Mouse (Mus musculus) ovary, postnatal 36 days (tissue): ENCODE results near the gene Rpl13.
"Not testable (repeated sequence)": the region's sequence is repeated elsewhere in the genome, so short reads cannot be mapped to it uniquely, and the experiment has no call there.

Experiments
- DNase-seq: peaks from one replicate; pipeline ENCODE4 v3.0.0; 2022; ENCODE audit warnings: low spot score, mixed read lengths

Gene Rpl13

DNA sequence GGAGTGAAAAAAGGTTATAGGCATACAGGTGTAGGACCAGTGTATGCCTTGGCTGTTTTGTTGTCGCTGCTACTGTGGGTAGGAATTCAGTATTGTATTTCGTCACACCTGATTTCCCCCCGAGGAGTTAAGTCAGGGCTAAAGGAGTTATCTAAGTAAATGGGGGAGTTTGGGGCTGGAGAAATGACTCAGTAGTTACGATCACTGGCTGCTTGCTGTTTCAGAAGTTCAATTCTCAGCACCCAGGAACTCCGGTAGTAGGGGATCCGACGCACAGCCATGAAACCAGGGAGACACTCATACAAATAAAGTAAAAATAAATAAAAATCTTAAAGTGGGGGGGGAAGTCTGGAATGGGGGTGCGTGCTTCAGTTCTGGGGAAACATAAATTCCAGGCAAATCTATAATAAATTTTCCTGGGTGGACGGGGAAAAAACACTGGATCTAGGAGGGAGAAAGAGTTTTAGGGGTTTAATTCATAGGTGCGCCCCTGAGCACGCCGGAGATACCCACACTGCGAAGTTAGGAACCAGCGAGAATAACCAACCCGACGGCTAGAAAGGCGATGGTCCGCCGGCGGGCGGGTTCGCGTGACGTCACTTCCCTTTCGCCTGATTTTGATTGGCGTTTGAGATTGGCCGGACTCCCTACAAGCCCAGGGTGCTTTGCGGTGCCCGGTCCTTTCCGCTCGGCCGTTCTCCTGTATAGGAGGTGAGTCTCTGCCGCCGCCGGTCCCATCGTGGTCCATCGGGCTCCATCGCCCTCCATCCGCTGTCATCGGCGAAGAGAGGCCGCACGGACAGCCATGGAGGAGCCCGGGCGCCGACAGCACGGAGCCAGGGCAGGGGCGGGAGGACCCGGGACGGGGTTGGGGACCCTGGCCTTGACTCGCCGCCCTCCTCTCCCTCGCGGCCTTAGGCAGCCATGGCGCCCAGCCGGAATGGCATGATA is at the start of gene Rpl13:
Gene Rpl13, plus strand, starts transcription at position 616 of the 951 bp plus-strand sequence.
- peak; percentile 96 for DNase-seq

DNA sequence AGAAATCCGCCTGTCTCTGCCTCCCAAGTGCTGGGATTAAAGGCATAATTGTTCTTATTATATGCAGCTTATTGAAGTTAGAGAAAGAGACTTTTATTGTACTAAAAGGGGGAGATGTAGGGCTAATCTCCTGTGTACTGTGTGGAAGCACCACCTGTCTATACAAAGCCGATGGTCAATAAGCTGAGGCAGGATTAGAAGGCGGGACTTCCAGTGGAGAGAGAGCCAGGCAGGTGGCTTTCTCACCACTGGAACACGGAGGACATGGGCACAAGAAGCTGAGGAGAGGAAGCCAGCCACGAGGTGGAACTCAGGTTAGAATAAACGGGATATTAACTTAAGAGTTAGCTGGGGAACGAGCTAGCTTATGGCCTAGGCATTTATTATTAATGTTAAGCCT is 39.4 kb upstream of the Rpl13 start, which contains the start of gene Spg7:
Gene Spg7, plus strand, starts transcription at position 222 of the 400 bp plus-strand sequence.
- DNase-seq, result no peak

DNA sequence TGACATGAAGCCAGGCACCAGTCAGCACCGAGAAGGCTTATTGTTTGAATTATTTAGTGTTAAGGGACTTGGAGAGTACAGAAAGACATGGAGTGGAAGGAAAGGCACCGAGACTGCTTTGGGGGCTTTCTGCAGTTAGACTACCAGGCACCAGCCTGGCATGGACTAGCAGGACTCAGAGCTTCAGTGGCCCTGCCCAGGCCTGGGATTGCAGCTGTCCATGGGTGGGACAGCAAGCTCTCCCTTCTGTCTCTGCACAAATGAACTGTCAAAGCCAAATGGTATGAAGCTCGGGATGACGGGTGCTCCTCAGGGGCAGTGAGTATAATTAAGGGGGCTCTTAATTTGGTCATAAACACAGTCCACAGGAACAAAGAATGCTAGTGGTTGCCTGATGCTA is 38.1 kb upstream of the Rpl13 start:
- no peak for DNase-seq

DNA sequence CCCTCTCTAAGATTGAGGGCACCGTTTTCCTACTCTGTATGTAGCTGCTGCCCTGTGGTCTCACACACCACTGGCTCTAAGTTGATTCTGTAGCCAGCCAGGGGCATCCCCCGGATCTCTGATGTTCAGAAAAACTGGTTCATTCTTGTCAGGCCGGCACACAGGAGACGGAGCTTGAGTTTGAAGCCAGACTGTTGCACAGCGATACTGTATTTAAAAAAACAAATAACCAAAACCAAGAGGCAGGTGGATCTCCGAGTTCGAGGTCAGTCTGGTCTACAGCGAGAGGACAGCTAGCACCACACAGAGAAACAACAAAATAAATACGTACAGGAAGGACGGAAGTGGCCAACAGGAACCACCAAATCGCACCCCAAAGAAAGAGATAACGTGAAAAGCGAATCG is 37.3 kb upstream of the Rpl13 start:
- no peak for DNase-seq

DNA sequence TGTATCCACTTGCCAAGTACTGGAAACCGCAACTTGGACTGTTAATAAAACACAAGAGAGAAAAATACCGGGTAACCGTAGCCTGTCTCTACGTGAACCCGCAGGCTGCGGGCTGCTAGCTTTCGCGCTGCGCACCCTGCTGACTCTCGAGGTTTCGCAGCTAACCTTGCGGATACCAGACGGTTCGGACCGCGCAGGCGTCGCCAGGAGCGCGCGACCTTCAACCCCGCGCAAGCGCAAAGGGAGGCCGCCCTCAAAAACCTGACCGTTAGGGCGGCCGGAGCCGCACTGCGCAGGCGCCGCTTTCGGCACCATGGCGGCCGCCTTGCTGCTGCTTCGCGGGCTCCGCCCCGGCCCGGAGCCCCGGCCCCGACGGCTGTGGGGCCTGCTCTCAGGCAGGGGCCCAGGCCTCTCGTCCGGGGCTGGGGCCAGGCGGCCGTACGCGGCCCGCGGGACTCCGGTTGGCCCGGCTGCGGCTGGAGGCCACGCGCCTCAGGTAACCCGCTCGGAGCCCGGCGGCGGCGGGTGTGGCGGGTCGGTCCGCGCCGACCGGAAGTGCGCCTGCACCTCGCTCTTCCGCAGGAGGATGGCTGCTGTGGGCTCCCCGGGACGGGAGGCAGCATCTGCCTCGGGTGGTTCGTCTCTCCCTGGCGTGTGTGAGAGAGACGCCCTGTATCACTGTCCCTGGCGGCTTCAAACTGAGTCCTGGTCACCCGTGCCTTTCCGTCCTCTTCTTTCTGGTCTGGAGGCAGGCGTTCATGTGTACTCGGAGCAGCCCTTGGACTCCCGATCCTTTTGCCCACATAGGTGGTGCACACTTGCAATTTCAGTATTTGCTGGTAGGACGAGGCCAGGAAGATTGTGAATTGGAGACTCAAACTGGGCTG is 36.7 kb upstream of the Rpl13 start:
- peak; percentile 97 for DNase-seq

DNA sequence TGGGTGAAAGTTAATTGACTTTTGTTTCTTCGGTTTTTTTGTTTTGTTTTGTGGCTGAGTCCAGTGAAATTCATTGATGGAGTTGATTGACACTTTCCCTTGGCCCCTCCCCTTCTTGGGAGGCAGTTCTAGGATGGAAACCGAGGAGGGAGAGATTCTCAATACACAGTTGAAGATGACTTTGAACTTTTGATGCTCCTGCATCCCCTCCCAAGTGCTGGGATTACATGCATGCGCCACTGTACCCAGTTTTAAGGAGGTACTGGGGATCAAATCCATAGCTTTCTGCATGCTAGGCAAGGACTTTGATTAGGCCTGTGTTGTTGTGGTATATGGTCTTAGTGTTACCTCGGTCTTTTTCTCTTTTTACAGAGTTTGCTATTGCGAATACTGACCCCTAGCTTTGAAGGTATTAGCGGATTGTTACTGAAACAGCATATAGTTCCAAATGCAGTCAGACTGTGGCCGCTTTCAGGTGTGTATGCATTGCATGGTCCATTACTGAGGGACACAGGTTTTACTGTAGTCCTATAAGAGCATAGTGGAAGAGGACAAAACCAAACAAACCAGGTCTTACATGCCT is 36.0 kb upstream of the Rpl13 start:
- no peak for DNase-seq

DNA sequence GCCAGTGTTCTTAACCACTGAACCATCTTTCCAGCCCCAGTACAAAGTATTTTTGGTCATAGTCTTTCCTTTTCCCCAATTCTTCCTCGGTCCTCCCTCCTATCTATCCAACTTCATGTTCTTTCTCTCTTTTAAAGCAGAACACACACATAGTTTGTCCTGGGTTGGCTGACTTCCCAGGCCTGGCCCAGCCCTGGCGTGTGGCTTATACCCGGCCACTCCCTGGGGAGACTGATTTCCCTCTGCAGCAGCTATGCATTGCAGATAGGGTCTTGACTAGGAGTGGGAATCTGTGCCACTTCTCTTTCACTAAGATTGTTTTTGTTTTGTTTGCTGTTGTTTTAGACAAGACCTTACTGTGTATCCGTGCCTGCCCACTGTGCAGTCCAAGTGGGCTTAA is 31.0 kb upstream of the Rpl13 start:
- DNase-seq, result peak; percentile 35

DNA sequence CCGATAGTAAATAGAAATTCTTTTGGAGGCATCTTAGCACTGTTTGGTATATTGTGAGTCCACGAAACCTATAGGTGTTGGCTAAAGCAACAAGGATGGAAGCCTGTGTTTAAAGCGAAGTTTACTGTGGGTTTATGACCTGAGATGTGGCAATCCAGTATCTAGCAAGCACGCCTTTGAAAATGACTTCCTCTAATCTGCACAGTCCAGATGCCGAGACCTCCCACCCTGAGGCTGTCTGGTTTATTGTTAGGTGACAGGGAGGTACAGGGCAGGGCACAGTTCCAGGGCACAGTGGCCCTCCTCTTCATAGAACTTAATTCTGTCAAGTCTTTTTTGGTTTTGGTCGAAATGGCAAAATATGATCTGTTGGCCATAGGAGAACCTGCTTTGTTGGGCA is 24.9 kb upstream of the Rpl13 start:
- DNase-seq, result no peak

DNA sequence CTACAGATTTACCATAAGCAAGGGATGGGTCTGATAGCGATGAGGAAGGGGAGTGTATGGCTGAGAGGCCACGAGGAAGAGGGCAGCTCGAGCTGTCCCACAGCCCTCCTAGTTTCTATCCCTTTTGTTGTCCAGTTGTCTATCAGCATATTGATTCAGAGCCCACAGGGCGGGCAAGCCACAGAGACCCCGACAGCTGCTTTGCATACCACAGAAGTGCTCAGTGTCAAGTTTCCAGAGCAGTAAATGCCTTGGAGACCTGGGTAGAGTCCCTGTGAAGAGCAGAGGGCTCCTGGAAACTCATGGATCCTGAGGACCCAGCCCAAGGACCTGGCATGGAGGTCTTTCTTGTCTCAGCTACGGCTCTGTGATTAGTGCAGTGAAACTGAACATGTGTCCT is 19.2 kb upstream of the Rpl13 start:
- no peak for DNase-seq

DNA sequence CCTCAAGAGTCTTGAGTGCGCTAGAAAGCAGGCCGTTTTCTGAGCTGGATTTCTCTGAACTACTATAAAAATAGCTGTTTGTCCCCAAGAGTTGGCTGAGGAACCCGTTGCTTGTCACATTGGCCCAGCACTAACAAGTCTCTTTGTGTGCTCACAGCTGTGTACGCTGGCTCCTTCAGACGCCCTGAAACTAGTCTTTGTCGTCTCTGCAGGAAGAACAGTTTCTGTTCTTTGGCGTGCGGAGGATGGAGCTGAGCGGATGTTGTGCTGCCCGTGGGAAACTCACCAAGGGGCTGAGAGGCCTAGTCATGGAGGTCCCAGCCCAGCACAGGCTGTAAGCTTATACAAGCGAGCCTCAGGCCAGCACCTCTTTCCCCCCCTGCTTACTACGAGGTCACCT is 18.5 kb upstream of the Rpl13 start:
- no peak for DNase-seq

DNA sequence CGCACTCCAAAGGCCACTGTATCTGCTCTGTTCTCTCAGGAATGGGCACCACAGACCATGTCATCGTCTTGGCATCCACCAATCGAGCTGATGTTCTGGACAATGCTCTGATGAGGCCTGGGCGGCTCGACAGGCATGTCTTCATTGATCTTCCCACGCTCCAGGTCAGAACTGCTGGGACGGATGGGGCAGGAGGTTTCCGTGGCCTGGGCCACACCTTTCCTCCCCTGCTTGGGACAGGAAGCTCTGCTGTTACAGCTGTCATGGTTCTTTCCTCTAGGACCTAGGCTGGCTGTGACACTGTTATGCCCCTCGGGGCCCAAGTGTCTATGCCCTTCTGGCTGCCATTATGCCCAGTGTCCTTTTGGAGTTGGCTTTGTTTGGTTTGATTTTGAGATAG is 14.9 kb upstream of the Rpl13 start:
- no peak for DNase-seq

DNA sequence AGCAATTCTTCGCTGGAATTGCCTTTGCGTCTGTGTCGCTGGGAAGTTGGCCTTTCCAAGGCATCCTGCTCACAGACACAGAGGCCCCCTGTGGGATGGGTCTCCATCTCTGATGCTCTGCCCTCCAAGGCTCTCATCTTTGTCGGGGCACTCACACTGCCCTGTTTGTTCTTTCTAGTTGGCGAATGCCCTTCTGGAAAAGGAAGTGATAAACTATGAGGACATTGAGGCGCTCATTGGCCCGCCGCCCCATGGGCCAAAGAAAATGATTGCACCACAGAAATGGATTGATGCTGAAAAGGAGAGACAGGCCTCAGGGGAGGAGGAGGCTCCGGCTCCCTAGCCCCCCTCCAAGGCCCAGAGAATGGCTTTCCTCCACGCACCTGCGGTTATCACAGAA is 4.9 kb upstream of the Rpl13 start:
- no peak for DNase-seq

DNA sequence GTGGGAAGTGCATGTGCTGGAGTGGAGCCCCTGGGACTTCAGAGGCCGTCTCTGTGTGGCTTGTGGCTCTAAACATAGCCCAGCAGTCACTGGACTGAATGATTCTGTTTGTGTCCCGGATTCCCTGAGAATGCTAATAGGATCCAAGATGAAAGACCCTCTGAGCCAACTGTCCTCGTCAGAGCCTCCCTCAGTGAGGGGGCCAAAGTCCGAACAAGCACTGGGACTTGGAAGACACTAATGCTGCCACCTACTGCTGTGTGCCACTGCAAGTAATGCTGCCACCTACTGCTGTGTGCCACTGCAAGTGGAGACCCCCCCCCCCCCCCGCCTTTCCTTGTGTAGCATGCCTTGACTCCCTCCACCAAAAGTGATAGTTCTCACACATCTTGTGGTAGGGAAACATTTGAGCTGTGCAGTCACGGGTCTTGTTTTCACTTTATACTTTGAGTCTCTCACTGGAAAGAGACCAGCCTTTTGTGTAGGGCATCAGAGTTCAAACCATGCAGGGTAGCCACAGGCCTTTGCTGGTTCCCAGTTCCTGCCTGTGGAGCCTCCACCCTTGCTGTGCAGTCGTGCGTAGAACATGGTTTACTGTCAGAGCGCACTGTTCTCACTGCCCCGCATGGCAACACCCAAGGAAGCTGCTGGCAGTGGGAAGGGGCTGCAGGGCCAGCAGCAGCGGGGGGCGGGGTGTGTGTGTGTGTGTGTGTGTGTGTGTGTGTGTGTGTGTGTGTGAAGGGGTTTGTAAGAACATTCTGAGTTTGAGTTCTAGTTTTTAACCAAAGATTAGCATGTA is 4.2 kb upstream of the Rpl13 start:
- no peak for DNase-seq

DNA sequence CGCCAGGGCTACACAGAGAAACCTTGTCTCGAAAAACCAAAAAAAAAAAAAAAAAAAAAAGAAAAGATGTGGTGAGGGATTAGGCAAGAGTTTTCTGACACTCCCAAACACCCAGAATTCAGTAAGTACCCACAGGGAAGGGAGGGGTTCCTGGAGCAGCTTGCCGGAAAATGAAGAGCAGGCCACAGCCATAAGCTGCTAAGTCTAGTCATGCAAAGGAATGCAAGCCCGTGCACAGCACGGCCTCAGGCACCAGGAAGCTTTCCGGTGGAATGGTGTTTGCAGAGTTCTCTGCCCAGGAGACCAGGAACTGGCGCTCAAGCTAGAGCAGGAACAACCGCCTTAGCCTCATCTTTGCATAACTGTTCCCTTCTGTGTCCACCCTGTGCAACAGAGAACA is 1.9 kb upstream of the Rpl13 start:
- DNase-seq, result no peak

DNA sequence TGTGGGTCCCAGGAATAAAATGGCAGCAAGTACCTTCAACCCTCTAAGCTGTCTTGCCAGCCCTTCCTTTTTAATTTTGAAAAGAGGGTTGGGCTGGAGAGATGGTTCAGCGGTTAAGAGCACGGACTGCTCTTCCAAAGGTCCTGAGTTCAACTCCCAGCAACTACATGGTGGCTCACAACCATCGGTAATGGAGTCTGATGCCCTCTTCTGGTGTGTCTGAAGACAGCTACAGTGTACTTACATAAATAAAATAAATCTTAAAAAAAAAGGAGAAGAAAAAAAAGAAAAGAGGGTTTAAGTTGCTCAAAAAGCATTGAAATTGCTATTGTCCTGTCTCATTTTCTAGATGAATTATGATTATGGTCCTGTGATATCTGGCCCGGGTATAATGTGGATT is 906 bp upstream of the Rpl13 start:
- DNase-seq, result no peak

DNA sequence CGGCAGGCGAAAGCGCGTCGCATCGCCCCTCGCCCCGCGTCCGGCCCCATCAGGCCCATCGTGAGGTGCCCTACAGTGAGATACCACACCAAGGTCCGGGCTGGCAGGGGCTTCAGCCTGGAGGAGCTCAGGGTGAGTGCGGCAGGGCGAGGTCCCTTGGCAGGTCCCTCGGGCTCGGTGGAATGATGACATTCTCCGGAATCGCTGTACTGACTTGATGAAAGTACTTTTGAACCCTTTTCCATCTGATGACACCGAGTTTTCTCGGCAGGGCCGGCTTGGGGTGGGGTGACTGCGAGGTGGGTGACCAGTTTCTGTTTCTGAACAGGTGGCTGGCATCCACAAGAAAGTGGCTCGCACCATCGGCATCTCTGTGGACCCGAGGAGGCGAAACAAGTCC is 705 bp downstream of the Rpl13 start:
- DNase-seq, result not testable (repeated sequence)

DNA sequence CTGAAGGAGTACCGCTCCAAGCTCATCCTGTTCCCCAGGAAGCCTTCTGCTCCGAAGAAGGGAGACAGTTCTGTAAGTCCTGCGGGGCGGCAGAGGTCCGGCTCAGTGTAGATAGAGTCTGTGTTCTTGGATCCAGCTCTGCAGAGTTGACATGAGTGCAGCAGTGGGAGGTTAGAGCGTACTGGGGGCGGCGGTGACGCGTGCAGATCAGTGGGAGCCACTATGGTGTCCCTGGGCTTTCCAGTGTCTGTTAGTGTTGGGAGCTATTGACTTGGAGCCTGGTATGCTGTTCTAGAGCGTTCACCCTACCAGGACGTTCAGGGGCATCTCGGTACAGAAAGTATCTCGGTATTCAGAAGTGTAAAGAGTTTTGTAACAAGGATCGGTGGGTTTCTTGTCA is 1.1 kb downstream of the Rpl13 start:
- no peak for DNase-seq

DNA sequence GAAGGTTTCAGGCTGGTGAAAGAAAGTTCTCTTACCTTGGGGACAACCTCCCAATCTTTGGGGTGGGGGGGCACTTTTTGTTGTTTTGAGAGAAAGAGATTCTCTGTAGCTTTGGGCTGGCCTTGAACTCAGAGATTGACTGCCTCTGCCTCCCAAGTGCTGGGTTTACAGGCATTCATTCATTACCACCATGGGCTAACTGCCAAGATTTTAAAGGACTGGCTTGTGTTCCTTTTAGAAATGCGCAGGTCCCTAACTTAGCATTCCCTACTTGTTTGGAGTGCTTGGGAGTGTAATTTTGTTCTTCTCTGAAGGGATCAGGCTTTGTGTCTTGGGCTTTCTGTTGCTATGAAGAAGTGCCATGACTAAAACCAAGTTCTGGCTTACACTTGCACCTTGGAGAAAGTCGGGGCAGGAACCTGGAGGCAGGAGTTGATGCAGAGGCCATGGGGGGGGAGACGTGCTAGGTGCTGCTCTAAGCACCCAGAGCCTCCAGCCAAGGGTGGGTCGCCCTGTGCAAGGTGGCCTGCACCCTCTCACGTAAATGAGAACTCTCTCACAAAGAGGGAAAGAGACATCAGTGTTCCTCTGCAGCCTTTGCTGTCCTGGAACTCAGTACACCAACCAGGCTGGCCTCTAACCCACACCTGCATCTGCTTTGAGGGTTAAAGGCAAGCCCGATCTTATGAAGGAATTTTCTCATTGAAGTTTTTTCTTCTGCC is 2.1 kb downstream of the Rpl13 start:
- no peak for DNase-seq

DNA sequence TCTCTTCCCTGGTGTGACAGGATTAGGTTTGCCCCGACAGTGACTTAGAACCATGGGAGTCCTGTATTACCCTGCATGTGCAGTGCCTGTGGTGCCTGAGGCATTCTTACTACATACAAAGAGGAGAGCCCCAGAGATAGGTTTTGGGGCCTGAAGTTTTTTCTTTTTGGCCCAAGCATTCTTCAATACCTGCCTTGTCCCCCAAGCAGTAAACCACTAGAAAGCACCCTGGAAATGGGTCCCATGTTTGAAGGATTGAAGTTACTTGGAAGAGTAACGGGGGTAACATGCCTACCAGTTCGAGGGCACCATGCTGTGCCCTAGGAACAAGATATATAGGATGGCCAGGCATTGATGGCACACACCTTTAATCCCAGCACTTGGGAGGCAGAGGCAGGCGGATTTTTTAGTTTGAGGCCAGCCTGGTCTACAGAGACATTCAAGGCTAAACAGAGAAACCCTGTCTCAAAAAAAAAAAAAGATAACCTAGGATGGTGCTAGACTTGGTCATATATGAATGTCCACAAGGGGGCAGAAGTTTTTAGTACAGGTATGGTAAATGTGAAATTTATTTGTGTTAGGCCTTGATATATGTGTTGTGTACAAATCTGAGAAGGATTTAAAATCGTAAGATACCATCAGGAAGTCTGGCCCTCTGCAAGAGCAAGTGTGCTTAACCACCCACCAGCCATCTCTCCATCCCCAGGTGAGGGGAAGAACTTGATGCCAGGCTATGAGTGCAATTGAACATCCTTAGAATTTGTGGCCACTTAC is 3.6 kb downstream of the Rpl13 start:
- DNase-seq, result no peak

DNA sequence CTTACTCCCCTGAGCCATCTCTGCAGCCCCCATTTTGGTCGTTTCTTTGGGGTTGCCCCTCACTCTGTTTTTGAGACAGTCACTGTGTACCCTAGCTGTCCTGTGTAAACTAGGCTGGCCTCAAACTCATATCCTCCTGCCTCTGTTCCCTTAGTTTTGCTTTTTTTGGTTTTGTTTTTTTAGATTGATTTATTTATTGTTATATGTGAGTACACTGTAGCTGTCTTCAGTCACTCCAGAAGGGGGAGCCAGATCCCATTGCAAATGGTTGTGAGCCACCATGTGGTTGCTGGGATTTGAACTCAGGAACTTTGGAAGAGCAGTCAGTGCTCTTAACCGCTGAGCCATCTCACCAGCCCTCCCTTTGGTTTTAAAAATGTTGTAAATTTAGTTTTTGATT is 4.4 kb downstream of the Rpl13 start:
- no peak for DNase-seq
